Mouse (Mus musculus): ENCODE data around the gene Akip1. TPM values are rescaled to one million over a fixed set of nuclear protein-coding genes. Genes with fewer than 3 reads are reported as not detected.

Gene Akip1
- total RNA-seq (2014; fragmentation: Nextera tagmentation) (16.3 and 18.4 TPM in 2 replicates), total RNA-seq (2017) (23.3 and 25.2 TPM in 2 replicates), polyA plus RNA-seq (2012) (15.1 and 15.6 TPM in 2 replicates)

DNA sequence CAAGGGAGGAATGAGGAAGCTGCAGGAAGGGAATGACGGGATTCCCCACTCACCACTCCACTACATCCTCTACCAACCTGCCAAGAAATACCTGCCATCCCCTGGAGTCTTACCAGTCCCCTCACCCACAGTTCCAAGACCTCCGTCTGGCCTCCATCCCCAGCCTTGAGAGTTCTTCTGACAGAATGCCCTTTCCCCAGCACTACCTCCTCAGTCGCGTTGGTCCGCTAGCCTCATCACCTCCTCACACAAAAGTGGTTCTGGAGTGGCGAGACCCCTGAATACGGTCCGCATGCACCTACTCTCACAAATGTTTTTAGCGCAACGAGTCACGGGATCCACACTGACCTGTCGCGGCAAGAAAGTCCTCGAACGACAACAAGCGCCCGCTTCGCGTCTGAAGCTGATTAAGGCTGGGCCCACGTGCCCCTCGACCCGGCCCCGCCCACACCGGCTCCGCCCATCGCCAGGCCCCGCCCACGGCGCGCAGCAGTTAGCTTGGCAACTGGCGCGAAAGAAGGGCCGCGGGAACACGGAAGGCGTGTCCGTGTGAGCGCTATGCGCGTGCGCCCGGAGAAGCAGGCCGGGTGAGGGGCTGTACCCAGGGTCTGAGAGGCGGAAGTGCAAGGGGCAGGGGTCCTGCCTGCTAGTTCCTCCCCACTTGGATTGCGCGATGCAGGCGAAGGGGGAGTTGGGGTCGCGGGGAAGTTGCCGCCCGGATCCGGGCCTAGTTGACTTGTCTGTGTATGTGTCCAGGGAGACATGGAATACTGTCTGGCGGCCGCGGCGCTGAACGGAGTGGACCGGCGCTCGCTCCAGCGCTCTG, at the start of gene Akip1, which contains the start of gene St5:
Gene Akip1 (plus strand): TSS at position 501 of the 826 bp plus-strand sequence.
Gene St5 (minus strand): TSS at position 416 of the 826 bp plus-strand sequence.
- peaks cover 28% of the 10 kb centered on the region for H3K4me1 ChIP-seq (ENCODE audit: insufficient read depth, low read depth, low read length)
- peaks cover 13% of the 10 kb centered on the region; the same call in 1 of the 2 replicates for H3K27me3 ChIP-seq (ENCODE audit: insufficient read depth, low read length)
- peaks cover 7% of the 10 kb centered on the region for H3K9me3 ChIP-seq (replicated peaks)
- H3K4me3 ChIP-seq (ENCODE audit: low read depth, low read length), result peak within 1 kb of the TSS; percentile 77
- TF ChIP-seq TAL1 (conservative IDR thresholded peaks at IDR 0.05; ENCODE audit: low read depth, low read length) (no peak), POLR2AphosphoS5 (IDR thresholded peaks at IDR 0.05; ENCODE audit: insufficient replicate concordance, low read depth, low read length) (no peak), GATA2 (IDR thresholded peaks at IDR 0.05; ENCODE audit: borderline replicate concordance, low read depth, low read length) (no peak), GATA1 (IDR thresholded peaks at IDR 0.05; ENCODE audit: borderline replicate concordance, low read length) (no peak), CTCF (IDR thresholded peaks at IDR 0.05; ENCODE audit: low read depth, low read length) (no peak)
- H3K36me3 ChIP-seq (replicated peaks), result peaks cover 22% of the 10 kb centered on the region
- ATAC-seq (ENCODE audit: extremely low read depth, insufficient number of reproducible peaks, low FRiP score, poor library complexity, severe bottlenecking) (peak; percentile 60; the same call in 1 of the 2 replicates), DNase-seq (ENCODE audit: low spot score) (peak; percentile 84)

DNA sequence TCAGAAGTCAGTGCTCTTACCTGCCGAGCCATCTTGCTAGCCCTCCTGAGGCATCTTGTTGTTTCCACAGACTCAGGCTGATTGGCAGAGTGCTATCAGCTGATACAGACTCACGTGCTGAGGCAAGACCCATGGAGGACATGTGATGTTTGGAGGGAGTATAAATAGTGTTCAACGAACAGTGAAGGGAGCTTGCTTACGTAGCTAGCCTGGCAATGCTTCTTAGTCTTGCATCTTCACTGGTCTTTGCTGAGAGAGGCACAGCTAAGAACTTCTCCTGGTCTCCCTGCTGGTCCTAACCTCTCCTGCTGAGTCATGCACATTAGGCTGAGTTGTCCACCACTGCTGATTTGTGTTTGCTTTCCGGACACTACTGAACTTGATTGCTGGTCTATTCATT, 48.6 kb upstream of the Akip1 start:
- no peaks in the 10 kb centered on the region for H3K9me3 ChIP-seq (replicated peaks)
- TF ChIP-seq CTCF (IDR thresholded peaks at IDR 0.05; ENCODE audit: low read depth, low read length) (no peak), POLR2AphosphoS5 (IDR thresholded peaks at IDR 0.05; ENCODE audit: insufficient replicate concordance, low read depth, low read length) (no peak), GATA2 (IDR thresholded peaks at IDR 0.05; ENCODE audit: borderline replicate concordance, low read depth, low read length) (no peak), GATA1 (IDR thresholded peaks at IDR 0.05; ENCODE audit: borderline replicate concordance, low read length) (no peak), TAL1 (conservative IDR thresholded peaks at IDR 0.05; ENCODE audit: low read depth, low read length) (no peak)
- H3K36me3 ChIP-seq (replicated peaks), result no peaks in the 10 kb centered on the region
- no peak overlapping the region for H3K4me3 ChIP-seq (ENCODE audit: low read depth, low read length)
- ATAC-seq (ENCODE audit: extremely low read depth, insufficient number of reproducible peaks, low FRiP score, poor library complexity, severe bottlenecking) (no peak), DNase-seq (ENCODE audit: low spot score) (no peak)
- H3K4me1 ChIP-seq (ENCODE audit: insufficient read depth, low read depth, low read length), result peaks cover 4% of the 10 kb centered on the region; the same call in 1 of the 2 replicates
- H3K27me3 ChIP-seq (ENCODE audit: insufficient read depth, low read length), result peaks cover 4% of the 10 kb centered on the region; the same call in 1 of the 2 replicates

DNA sequence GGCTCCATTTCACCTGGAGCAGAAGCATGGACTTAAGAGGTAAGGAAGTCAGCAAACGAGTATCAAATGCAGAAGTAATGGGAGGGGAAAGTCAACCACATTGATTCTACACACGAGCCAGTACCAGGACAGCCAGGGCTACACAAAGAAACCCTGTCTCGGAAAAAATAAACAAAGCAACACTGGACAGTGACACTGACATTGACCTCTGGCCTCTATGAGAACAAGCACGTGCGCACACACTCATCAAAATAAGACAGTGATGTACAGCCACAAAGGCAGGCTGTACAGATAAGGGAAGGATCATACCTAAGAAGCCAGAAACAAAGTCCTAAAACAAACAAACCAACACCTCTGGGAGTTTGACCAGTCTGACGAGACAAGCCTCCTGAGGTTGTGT, 45.6 kb upstream of the Akip1 start:
- no peaks in the 10 kb centered on the region for H3K36me3 ChIP-seq (replicated peaks)
- peaks cover 4% of the 10 kb centered on the region; the same call in 1 of the 2 replicates for H3K4me1 ChIP-seq (ENCODE audit: insufficient read depth, low read depth, low read length)
- no peak for DNase-seq (ENCODE audit: low spot score)
- peaks cover 6% of the 10 kb centered on the region; the same call in 1 of the 2 replicates for H3K27me3 ChIP-seq (ENCODE audit: insufficient read depth, low read length)
- ATAC-seq (ENCODE audit: extremely low read depth, insufficient number of reproducible peaks, low FRiP score, poor library complexity, severe bottlenecking), result no peak
- no peaks in the 10 kb centered on the region for H3K9me3 ChIP-seq (replicated peaks)
- TF ChIP-seq TAL1 (conservative IDR thresholded peaks at IDR 0.05; ENCODE audit: low read depth, low read length), result no peak
- TF ChIP-seq POLR2AphosphoS5 (IDR thresholded peaks at IDR 0.05; ENCODE audit: insufficient replicate concordance, low read depth, low read length), result no peak
- no peak overlapping the region for H3K4me3 ChIP-seq (ENCODE audit: low read depth, low read length)

DNA sequence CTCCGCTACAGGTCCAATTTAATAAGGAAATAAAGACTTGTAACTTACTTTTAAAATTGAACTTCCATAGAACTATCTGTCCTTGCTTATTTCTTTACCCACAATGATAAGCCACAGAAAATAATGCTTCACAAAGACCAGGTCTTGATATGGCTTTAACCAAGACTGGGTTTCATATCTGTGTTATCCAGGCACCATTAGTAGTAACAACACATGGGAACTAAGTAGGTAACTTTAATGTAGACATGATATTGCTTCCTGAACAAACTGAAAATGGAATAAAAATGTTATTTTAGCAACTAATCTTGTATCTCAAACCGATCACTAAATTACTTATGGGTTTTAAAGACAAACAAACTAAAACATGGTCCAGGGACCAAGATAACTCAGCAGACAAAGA, 44.2 kb upstream of the Akip1 start:
- Histone ChIP-seq H3K9me3 (replicated peaks) (no peaks in the 10 kb centered on the region), H3K4me1 (ENCODE audit: insufficient read depth, low read depth, low read length) (peaks cover 4% of the 10 kb centered on the region; the same call in 1 of the 2 replicates), H3K27me3 (ENCODE audit: insufficient read depth, low read length) (peaks cover 7% of the 10 kb centered on the region; the same call in 1 of the 2 replicates), H3K36me3 (replicated peaks) (no peaks in the 10 kb centered on the region), H3K4me3 (ENCODE audit: low read depth, low read length) (no peak overlapping the region)
- no peak for ATAC-seq (ENCODE audit: extremely low read depth, insufficient number of reproducible peaks, low FRiP score, poor library complexity, severe bottlenecking)
- no peak for DNase-seq (ENCODE audit: low spot score)
- TF ChIP-seq GATA1 (IDR thresholded peaks at IDR 0.05; ENCODE audit: borderline replicate concordance, low read length) (no peak), GATA2 (IDR thresholded peaks at IDR 0.05; ENCODE audit: borderline replicate concordance, low read depth, low read length) (no peak), POLR2AphosphoS5 (IDR thresholded peaks at IDR 0.05; ENCODE audit: insufficient replicate concordance, low read depth, low read length) (no peak), TAL1 (conservative IDR thresholded peaks at IDR 0.05; ENCODE audit: low read depth, low read length) (no peak), CTCF (IDR thresholded peaks at IDR 0.05; ENCODE audit: low read depth, low read length) (no peak)

DNA sequence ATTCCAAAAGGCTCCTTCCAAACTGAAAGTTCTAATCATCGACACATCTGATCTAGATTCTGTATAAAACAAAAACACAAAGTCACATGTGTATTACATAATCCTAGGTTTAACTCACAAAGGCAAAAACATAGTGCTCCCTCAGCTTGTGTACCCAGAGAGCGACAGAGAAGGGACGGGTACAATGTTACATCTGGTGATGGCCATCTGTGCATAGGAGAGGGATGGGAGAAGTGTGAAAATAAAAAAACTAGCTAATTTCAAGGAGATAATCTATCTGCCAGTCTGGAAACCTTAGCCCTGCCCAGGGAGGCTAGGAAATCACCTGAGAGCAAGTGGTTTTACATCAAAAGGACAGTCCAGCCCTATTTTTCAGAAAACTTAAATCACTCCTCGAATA, 40.9 kb upstream of the Akip1 start:
- Histone ChIP-seq H3K27me3 (ENCODE audit: insufficient read depth, low read length) (0 out of 2 replicates have a peak, but pooled peaks cover 4% of the 10 kb centered on the region), H3K9me3 (replicated peaks) (no peaks in the 10 kb centered on the region), H3K4me3 (ENCODE audit: low read depth, low read length) (no peak overlapping the region), H3K4me1 (ENCODE audit: insufficient read depth, low read depth, low read length) (no peaks in the 10 kb centered on the region), H3K36me3 (replicated peaks) (no peaks in the 10 kb centered on the region)
- DNase-seq (ENCODE audit: low spot score), result no peak
- TF ChIP-seq GATA2 (IDR thresholded peaks at IDR 0.05; ENCODE audit: borderline replicate concordance, low read depth, low read length) (no peak), GATA1 (IDR thresholded peaks at IDR 0.05; ENCODE audit: borderline replicate concordance, low read length) (no peak)
- no peak for ATAC-seq (ENCODE audit: extremely low read depth, insufficient number of reproducible peaks, low FRiP score, poor library complexity, severe bottlenecking)

DNA sequence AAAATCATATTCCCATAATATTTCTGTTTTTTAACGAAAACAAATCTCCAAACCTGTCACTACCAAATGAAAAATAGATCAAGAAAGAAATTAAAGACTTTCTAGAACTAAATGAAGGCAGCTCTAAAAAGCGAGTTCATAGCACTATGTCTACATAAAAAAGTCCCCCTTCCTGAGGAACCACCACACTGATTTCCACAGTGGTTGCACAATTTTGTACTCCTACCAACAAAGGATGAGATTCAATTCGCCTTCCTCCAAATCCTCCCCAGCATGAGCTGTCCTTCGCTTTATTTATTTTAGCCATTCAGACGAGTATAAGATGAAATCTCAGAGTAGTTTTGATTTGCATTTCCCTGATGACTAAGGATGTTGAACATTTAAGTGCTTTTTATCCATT, 36.8 kb upstream of the Akip1 start:
- TF ChIP-seq GATA1 (IDR thresholded peaks at IDR 0.05; ENCODE audit: borderline replicate concordance, low read length) (no peak), POLR2AphosphoS5 (IDR thresholded peaks at IDR 0.05; ENCODE audit: insufficient replicate concordance, low read depth, low read length) (no peak), TAL1 (conservative IDR thresholded peaks at IDR 0.05; ENCODE audit: low read depth, low read length) (no peak), CTCF (IDR thresholded peaks at IDR 0.05; ENCODE audit: low read depth, low read length) (no peak), GATA2 (IDR thresholded peaks at IDR 0.05; ENCODE audit: borderline replicate concordance, low read depth, low read length) (no peak)
- Histone ChIP-seq H3K36me3 (replicated peaks) (no peaks in the 10 kb centered on the region), H3K27me3 (ENCODE audit: insufficient read depth, low read length) (peaks cover 17% of the 10 kb centered on the region), H3K4me3 (ENCODE audit: low read depth, low read length) (no peak overlapping the region), H3K9me3 (replicated peaks) (no peaks in the 10 kb centered on the region), H3K4me1 (ENCODE audit: insufficient read depth, low read depth, low read length) (no peaks in the 10 kb centered on the region)
- no peak for ATAC-seq (ENCODE audit: extremely low read depth, insufficient number of reproducible peaks, low FRiP score, poor library complexity, severe bottlenecking)
- DNase-seq (ENCODE audit: low spot score), result no peak

All from G1E (cell line).